Mouse (Mus musculus) cerebellum, adult 9-11 months (tissue): ENCODE results near the gene Cebpe.

Source experiments
- DNase-seq: peaks from one replicate; pipeline ENCODE4 v3.0.0; 2022

The Cebpe gene

GRCm38 (mm10) chr14:54669381-54669780 lies 42.6 kb downstream of the Cebpe start:
- no peak for DNase-seq

DNA sequence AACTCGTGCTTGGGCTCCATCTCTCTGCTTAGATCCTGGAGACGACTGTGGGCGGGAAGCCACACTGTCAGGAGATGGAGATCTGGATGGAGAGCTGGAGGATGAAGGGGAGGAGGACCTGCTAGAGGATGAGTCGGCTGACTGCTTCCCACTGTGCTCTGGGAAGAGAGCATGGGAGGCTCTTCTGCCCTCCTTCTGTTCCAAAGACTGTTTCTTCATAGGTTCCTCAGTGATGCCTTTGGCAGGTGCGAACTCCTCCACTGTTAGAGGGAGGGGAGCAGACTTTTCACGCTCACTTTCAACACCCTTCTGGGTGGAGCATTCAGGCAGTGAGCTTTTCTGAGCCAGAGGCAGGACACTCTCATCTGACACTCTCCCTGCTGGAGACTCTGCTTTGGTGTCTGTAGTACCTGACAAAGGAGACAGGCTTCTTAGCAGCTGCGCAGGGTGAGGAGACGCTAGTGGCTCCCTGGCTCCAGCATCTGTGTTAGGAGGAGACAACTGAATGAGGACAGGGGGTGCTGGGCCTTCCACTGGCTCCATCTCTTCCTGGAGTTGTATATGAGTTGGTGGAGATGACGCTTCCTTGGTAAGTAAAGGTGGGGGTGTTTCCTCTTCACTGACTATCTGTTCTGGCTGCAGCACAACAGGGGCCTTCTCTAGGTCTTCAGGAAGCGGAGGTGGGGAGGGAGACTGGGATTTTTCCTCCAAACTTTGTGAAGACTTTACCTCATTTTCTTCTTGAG lies 47.3 kb downstream of the Cebpe start:
- peak; percentile 33 for DNase-seq
